Mouse (Mus musculus) ES-E14 (cell line): ENCODE data around the gene Slc30a1.

Experiments used
- CHD2 ChIP-seq: IDR thresholded peaks from 2 replicates; pipeline ENCODE4 v1.6.1; 2014; ENCODE audit warnings: mild to moderate bottlenecking, low read depth, low read length, inconsistent platforms
- HCFC1 ChIP-seq: IDR thresholded peaks from 2 replicates; pipeline ENCODE4 v1.6.1; 2012; ENCODE audit warnings: low read length, inconsistent platforms, borderline replicate concordance; ENCODE audit not compliant: insufficient read depth
- MAFK ChIP-seq: IDR thresholded peaks from 2 replicates; pipeline ENCODE4 v1.6.1; 2014; ENCODE audit warnings: mild to moderate bottlenecking, low read depth, low read length, inconsistent platforms; ENCODE audit not compliant: insufficient read depth
- ZNF384 ChIP-seq: IDR thresholded peaks from 2 replicates; pipeline ENCODE4 v1.6.1; 2012; ENCODE audit warnings: low read depth, low read length, inconsistent platforms

GRCm38 (mm10) chr1:191943638-191944037 lies 37.1 kb downstream of the Slc30a1 start:
- no peak for TF ChIP-seq ZNF384
- no peak for TF ChIP-seq MAFK
- no peak for TF ChIP-seq CHD2
- TF ChIP-seq HCFC1, result no peak
